Mouse (Mus musculus) lung, adult 2 months (tissue): Measurements from ENCODE around the gene Shisa6.

Source experiments
- CTCF ChIP-seq: fragments of 200-500 bp; IDR thresholded peaks from 2 replicates; pipeline ENCODE4 v1.5.1; 2011; ENCODE audit warnings: mild to moderate bottlenecking, low read length, control low read depth; ENCODE audit not compliant: insufficient read depth
- POLR2A ChIP-seq: fragments of 200-500 bp; IDR thresholded peaks from 2 replicates; pipeline ENCODE4 v1.6.1; 2011; ENCODE audit warnings: low read depth, mild to moderate bottlenecking, control low read depth, low read length, borderline replicate concordance; ENCODE audit errors: extremely low read depth

GRCm38 (mm10) chr11:66569045-66569444 is 43.3 kb upstream of the Shisa6 start:
- TF ChIP-seq CTCF (no peak), POLR2A (no peak)
